Mouse (Mus musculus) hindbrain, embryonic 11.5 days (tissue): ENCODE measurements around the gene Gm8082. TPM values are rescaled to one million over a fixed set of nuclear protein-coding genes. Genes with fewer than 3 reads are reported as not detected.
"Not testable (repeated sequence)": the region's sequence is repeated elsewhere in the genome, so short reads cannot be mapped to it uniquely, and the experiment has no call there.

ENCODE experiments used
- ATAC-seq: fragments of 200-750 bp; cut with Nextera tagmentation; 2 replicates; pipeline ENCODE4 v1.8.0; 2017; ENCODE audit warnings: mild to moderate bottlenecking, moderate TSS enrichment, moderate library complexity; ENCODE audit not compliant: low FRiP score
- DNase-seq: peaks from one replicate; pipeline ENCODE4 v3.0.0-alpha.2; 2015; ENCODE audit warnings: low spot score
- H3K27ac ChIP-seq: fragments of 300-500 bp; sonication (generic); 2 replicates; pipeline ENCODE4 v1.5.1; 2014; ENCODE audit warnings: mild to moderate bottlenecking, low read depth, low read length
- H3K27me3 ChIP-seq: fragments of 300-500 bp; sonication (generic); 2 replicates; pipeline ENCODE4 v1.6.1; 2014; ENCODE audit warnings: mild to moderate bottlenecking, low read length, moderate library complexity, mixed read lengths; ENCODE audit not compliant: control insufficient read depth, insufficient read depth
- H3K36me3 ChIP-seq: fragments of 300-500 bp; sonication (generic); 2 replicates; pipeline ENCODE4 v1.6.1; 2014; ENCODE audit warnings: mild to moderate bottlenecking, low read length, moderate library complexity, mixed read lengths; ENCODE audit not compliant: control insufficient read depth, insufficient read depth
- H3K4me1 ChIP-seq: fragments of 300-500 bp; sonication (generic); replicated peaks from 2 replicates; pipeline ENCODE4 v1.6.1; 2014; ENCODE audit warnings: low read length, mixed read lengths; ENCODE audit not compliant: control insufficient read depth, insufficient read depth
- H3K4me2 ChIP-seq: fragments of 300-500 bp; sonication (generic); replicated peaks from 2 replicates; pipeline ENCODE4 v1.6.1; 2014; ENCODE audit warnings: mild to moderate bottlenecking, low read depth, low read length
- H3K4me3 ChIP-seq: fragments of 300-500 bp; sonication (generic); 2 replicates; pipeline ENCODE4 v1.5.1; 2014; ENCODE audit warnings: low read depth, low read length
- H3K9ac ChIP-seq: fragments of 300-500 bp; sonication (generic); 2 replicates; pipeline ENCODE4 v1.6.1; 2014; ENCODE audit warnings: low read depth, low read length
- H3K9me3 ChIP-seq: fragments of 300-500 bp; sonication (generic); 2 replicates; pipeline ENCODE4 v1.6.1; 2016; ENCODE audit warnings: low read length; ENCODE audit not compliant: control insufficient read depth
- WGBS: fragments of 180-500 bp; shearing (Covaris S2); extraction: QIAGEN DNeasy Blood & Tissue Kit; methylation state at CpG from one replicate; pipeline ENCODE4 v1.1.7; 2014; 5-methylcytosine and 5-hydroxymethylcytosine counted together
- polyA plus RNA-seq: library from polyadenylated mRNA; unstranded; fragments of >200 nt; fragmentation: Nextera tagmentation; extraction: Ambion mirVana; gene quantifications from 2 replicates; pipeline ENCODE4 v1.2.1, GENCODE M21; 2014

Gene Gm8082
- not detected in 2 replicates for polyA plus RNA-seq

GRCm38 (mm10) chr14:42993524-42993923 is at the start of gene Gm8082:
Gene Gm8082 (minus strand): TSS chr14:42993624.
- H3K27ac ChIP-seq, H3K27me3 ChIP-seq, H3K4me2 ChIP-seq, ATAC-seq, H3K4me1 ChIP-seq, H3K4me3 ChIP-seq, H3K9ac ChIP-seq, DNase-seq, H3K36me3 ChIP-seq, H3K9me3 ChIP-seq: not testable (repeated sequence)
- no CpG with 5 or more reads among the region's 1 CpGs for WGBS

GRCm38 (mm10) chr14:43015528-43015927 is 22.1 kb upstream of the Gm8082 start, which contains the start of gene Gm10376:
Gene Gm10376 (minus strand): TSS chr14:43015628.
- H3K27me3 ChIP-seq, ATAC-seq, H3K4me2 ChIP-seq, DNase-seq, H3K36me3 ChIP-seq, H3K27ac ChIP-seq, H3K9ac ChIP-seq, H3K4me3 ChIP-seq, H3K4me1 ChIP-seq, H3K9me3 ChIP-seq: not testable (repeated sequence)

Other genes with a start within 250 kb of the Gm8082 start
- gene Gm3015, start 224.8 kb downstream of the Gm8082 start, polyA plus RNA-seq, result not detected in 2 replicates
- gene Gm10377, start 195.6 kb downstream of the Gm8082 start, polyA plus RNA-seq, result not detected in 2 replicates
- gene Gm21977, start 140.1 kb downstream of the Gm8082 start, polyA plus RNA-seq, result not detected in 2 replicates
- gene Gm10376, start 22.0 kb upstream of the Gm8082 start, polyA plus RNA-seq, result not detected in 2 replicates
- gene Gm8094, start 83.0 kb upstream of the Gm8082 start, polyA plus RNA-seq, result not detected in 2 replicates
- gene Gm8104, start 107.0 kb upstream of the Gm8082 start, polyA plus RNA-seq, result not detected in 2 replicates
- gene Gm7233, start 186.2 kb upstream of the Gm8082 start, polyA plus RNA-seq, result not detected in 2 replicates
- gene Gm8122, start 241.7 kb upstream of the Gm8082 start, polyA plus RNA-seq, result not detected in 2 replicates